In the genomic region with DNA sequence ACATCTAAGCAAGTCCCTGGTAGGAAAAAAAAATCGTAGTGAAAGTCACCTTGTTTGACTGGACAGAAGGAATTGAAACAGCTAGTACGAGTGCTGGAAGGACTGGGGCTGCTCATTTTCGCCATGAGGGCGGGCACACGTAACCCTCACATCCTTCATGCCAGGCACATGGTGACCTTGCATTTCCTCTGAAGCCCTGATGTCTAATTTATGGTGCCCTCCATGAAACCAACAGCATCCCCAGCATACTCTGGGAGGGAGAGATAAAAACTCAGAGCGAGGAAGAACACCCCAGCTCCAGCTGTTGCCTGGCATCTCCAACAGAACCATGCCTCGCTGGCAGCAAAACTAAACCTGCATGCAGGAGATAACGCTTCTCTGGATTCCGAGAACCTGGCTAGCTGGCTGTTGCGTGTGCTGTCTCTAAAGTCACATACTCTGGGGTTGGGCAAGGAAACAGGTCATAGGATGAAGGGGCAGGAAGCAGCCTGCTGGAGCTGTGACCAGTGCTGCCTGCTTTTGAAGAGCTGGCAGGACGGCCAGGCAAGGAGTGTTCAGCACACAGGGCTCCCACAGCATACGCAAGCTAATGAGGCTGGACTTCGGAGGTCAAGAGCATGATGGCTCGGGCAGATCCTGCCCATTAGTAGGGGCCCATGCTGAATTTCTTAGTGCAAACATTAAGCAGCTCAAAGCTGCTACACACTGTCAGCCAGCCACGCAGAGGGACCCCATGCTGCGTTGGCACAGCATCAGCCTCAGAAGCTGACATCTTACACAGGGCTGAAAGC, we compare ENCODE assay signal across 9 mouse cellular contexts.
DNase-seq lines count a peak whose midpoint lies in the region; ATAC-seq lines count a peak whose summit lies in the region.
"Had no signal": no experiment of that assay in that cellular context is flagged by ENCODE, and none has a peak within 500 bp of the region (broad histone marks: within the 10 kb centered on the region; RNA-seq: fewer than 3 reads in every experiment).

No protein-coding gene starts in this region.

- no peak overlapping the region for H3K9ac ChIP-seq in embryonic facial prominence, embryonic 11.5 days (replicated peaks; ENCODE audit: low read length)
- peak overlapping the region; percentile 39 for H3K9ac ChIP-seq in hindbrain, embryonic 13.5 days
- H3K9ac ChIP-seq in midbrain, embryonic 16.5 days (ENCODE audit: low read depth, low read length), result peak overlapping the region; percentile 46; the same call in 1 of the 2 replicates

- H3K4me3 ChIP-seq in embryonic facial prominence, embryonic 11.5 days (ENCODE audit: low read depth, low read length), result no peak overlapping the region
- H3K4me3 ChIP-seq in hindbrain, embryonic 13.5 days, result no peak overlapping the region
- no peak overlapping the region for H3K4me3 ChIP-seq in midbrain, embryonic 16.5 days (ENCODE audit: low read depth, low read length)

- no peaks in the 10 kb centered on the region for H3K4me1 ChIP-seq in embryonic facial prominence, embryonic 11.5 days (ENCODE audit: control insufficient read depth, insufficient read depth, low read length)
- peaks cover 36% of the 10 kb centered on the region for H3K4me1 ChIP-seq in hindbrain, embryonic 13.5 days (replicated peaks)
- H3K4me1 ChIP-seq in midbrain, embryonic 16.5 days (ENCODE audit: control insufficient read depth, insufficient read depth, low read length), result peaks cover 27% of the 10 kb centered on the region

- H3K9me3 ChIP-seq in embryonic facial prominence, embryonic 11.5 days (replicated peaks; ENCODE audit: control insufficient read depth, low read length), result no peaks in the 10 kb centered on the region
- H3K9me3 ChIP-seq in hindbrain, embryonic 13.5 days, result no peaks in the 10 kb centered on the region
- H3K9me3 ChIP-seq in midbrain, embryonic 16.5 days (replicated peaks; ENCODE audit: control insufficient read depth, low read length, poor library complexity, severe bottlenecking), result no peaks in the 10 kb centered on the region

- H3K27ac ChIP-seq in embryonic facial prominence, embryonic 11.5 days (replicated peaks; ENCODE audit: low read depth, low read length), result no peak overlapping the region
- peak overlapping the region; percentile 80 for H3K27ac ChIP-seq in hindbrain, embryonic 13.5 days
- H3K27ac ChIP-seq in midbrain, embryonic 16.5 days (ENCODE audit: low read length), result peak overlapping the region; percentile 84

- no peaks in the 10 kb centered on the region for H3K36me3 ChIP-seq in embryonic facial prominence, embryonic 11.5 days (replicated peaks; ENCODE audit: control insufficient read depth, insufficient read depth, low read depth, low read length)
- no peaks in the 10 kb centered on the region for H3K36me3 ChIP-seq in hindbrain, embryonic 13.5 days
- H3K36me3 ChIP-seq in midbrain, embryonic 16.5 days (ENCODE audit: control insufficient read depth, insufficient read depth, low read length), result no peaks in the 10 kb centered on the region
- H3K36me3 ChIP-seq: G1E had no signal

- no peak overlapping the region for H3K4me2 ChIP-seq in embryonic facial prominence, embryonic 11.5 days (ENCODE audit: low read depth, low read length)
- H3K4me2 ChIP-seq in hindbrain, embryonic 13.5 days, result no peak overlapping the region
- 0 out of 2 replicates have a peak overlapping the region, but pooled peaks have one; percentile 12 for H3K4me2 ChIP-seq in midbrain, embryonic 16.5 days (ENCODE audit: low read length)

- WGBS in embryonic facial prominence, embryonic 11.5 days, result 64% methylated on average over 16 of the region's 16 CpGs
- WGBS in hindbrain, embryonic 13.5 days, result 44% methylated on average over 16 of the region's 16 CpGs
- WGBS in midbrain, embryonic 16.5 days, result 35% methylated on average over 16 of the region's 16 CpGs

- ATAC-seq in embryonic facial prominence, embryonic 11.5 days (replicated peaks; ENCODE audit: insufficient number of reproducible peaks, low FRiP score, low TSS enrichment, low read depth), result peak; percentile 71
- peak; percentile 63 for ATAC-seq in hindbrain, embryonic 13.5 days (ENCODE audit: low FRiP score)
- ATAC-seq in midbrain, embryonic 16.5 days, result peak; percentile 84

- peak; percentile 8 for DNase-seq in kidney, postnatal 14 days
- no peak for DNase-seq in kidney, postnatal 25 days
- peak; percentile 51 to 57 for DNase-seq in adrenal gland, postnatal 36 days
- peak; percentile 9 for DNase-seq in embryonic facial prominence, embryonic 11.5 days (ENCODE audit: low spot score)
- no peak for DNase-seq in kidney, adult 9 months
- no peak for DNase-seq in urinary bladder, adult 2 months (ENCODE audit: low spot score)

- no peaks in the 10 kb centered on the region for H3K27me3 ChIP-seq in embryonic facial prominence, embryonic 11.5 days (ENCODE audit: control insufficient read depth, insufficient read depth, low read length)
- H3K27me3 ChIP-seq in hindbrain, embryonic 13.5 days, result no peaks in the 10 kb centered on the region
- H3K27me3 ChIP-seq in midbrain, embryonic 16.5 days (ENCODE audit: control insufficient read depth, insufficient read depth, low read depth, low read length), result no peaks in the 10 kb centered on the region

Comparison
In these comparisons a context has a peak if more than half of its experiments do, and no peak if none do; other contexts are left out.
1. DNase-seq: peak in kidney, postnatal 14 days (single experiment), adrenal gland, postnatal 36 days (2 of 2) and embryonic facial prominence, embryonic 11.5 days (single experiment); none in kidney, postnatal 25 days (0 of 2), kidney, adult 9 months (single experiment) and urinary bladder, adult 2 months (single experiment).
2. Peak in every context shown above with its lines, with median percentiles within 50 percentile points of each other: ATAC-seq.